Mouse (Mus musculus) myocyte (in vitro differentiated cells): Measurements from ENCODE around the gene Fubp1. TPM values are rescaled to one million over a fixed set of nuclear protein-coding genes. Genes with fewer than 3 reads are reported as not detected.
A peak's percentile ranks its signal among the peaks of the same experiment; 100 is the strongest.

Source experiments
- H3K27me3 ChIP-seq: one replicate; pipeline ENCODE4 v1.6.1; 2011; ENCODE audit not compliant: control insufficient read depth, insufficient read depth, insufficient read length
- H3K36me3 ChIP-seq: one replicate; pipeline ENCODE4 v1.6.1; 2011; ENCODE audit not compliant: control insufficient read depth, insufficient read depth
- H3K4me2 ChIP-seq: one replicate; pipeline ENCODE4 v1.6.1; 2011; ENCODE audit warnings: low read depth, control low read depth
- H3K4me3 ChIP-seq: one replicate; pipeline ENCODE4 v1.5.1; 2011; ENCODE audit warnings: mild to moderate bottlenecking, control low read depth, moderate library complexity
- H3K79me2 ChIP-seq: one replicate; pipeline ENCODE4 v1.6.1; 2011; ENCODE audit not compliant: control insufficient read depth, insufficient read depth
- H3ac ChIP-seq: one replicate; pipeline ENCODE4 v1.6.1; 2011; ENCODE audit not compliant: control insufficient read depth, insufficient read length
- CEBPB ChIP-seq: IDR thresholded peaks from 2 replicates; pipeline ENCODE4 v1.6.1; 2011; ENCODE audit warnings: mild to moderate bottlenecking, moderate library complexity; ENCODE audit not compliant: poor library complexity, insufficient read depth, severe bottlenecking
- E2F4 ChIP-seq: IDR thresholded peaks from one replicate; pipeline ENCODE4 v1.6.1; 2011; ENCODE audit warnings: mild to moderate bottlenecking, control low read depth, moderate library complexity; ENCODE audit not compliant: insufficient read depth
- MAX ChIP-seq: IDR thresholded peaks from one replicate; pipeline ENCODE4 v1.6.1; 2011; ENCODE audit warnings: low read depth, mild to moderate bottlenecking, control low read depth
- MYOD1 ChIP-seq, 3 experiments: IDR thresholded peaks; one replicate each; pipeline ENCODE4 v1.6.1; 2011; ENCODE audit warnings: control low read depth in 2 of 3, low read depth in 2 of 3, mild to moderate bottlenecking in 2 of 3, moderate library complexity in 1 of 3; ENCODE audit not compliant: insufficient read length in 2 of 3, control insufficient read depth in 1 of 3
- MYOG ChIP-seq, 3 experiments: IDR thresholded peaks; one replicate each; pipeline ENCODE4 v1.6.1; 2011; ENCODE audit warnings: control low read depth in 2 of 3, low read depth in 2 of 3, mild to moderate bottlenecking in 2 of 3; ENCODE audit not compliant: insufficient read length in 2 of 3, control insufficient read depth in 1 of 3, insufficient read depth in 1 of 3
- POLR2A ChIP-seq: IDR thresholded peaks from one replicate; pipeline ENCODE4 v1.6.1; 2011; ENCODE audit warnings: low read depth, mild to moderate bottlenecking, control low read depth, moderate library complexity; ENCODE audit not compliant: insufficient read length
- POLR2AphosphoS2 ChIP-seq: IDR thresholded peaks from one replicate; pipeline ENCODE4 v1.6.1; 2011; ENCODE audit warnings: low read depth, control low read depth; ENCODE audit not compliant: insufficient read length
- REST ChIP-seq: IDR thresholded peaks from one replicate; pipeline ENCODE4 v1.6.1; 2011; ENCODE audit warnings: mild to moderate bottlenecking, control low read depth, moderate library complexity; ENCODE audit not compliant: insufficient read depth, insufficient read length
- SRF ChIP-seq: IDR thresholded peaks from one replicate; pipeline ENCODE4 v1.6.1; 2011; ENCODE audit warnings: low read depth; ENCODE audit not compliant: control insufficient read depth, insufficient read length
- TCF12 ChIP-seq: IDR thresholded peaks from one replicate; pipeline ENCODE4 v1.6.1; 2011; ENCODE audit warnings: mild to moderate bottlenecking, control low read depth; ENCODE audit not compliant: poor library complexity, insufficient read depth, severe bottlenecking
- TCF3 ChIP-seq: IDR thresholded peaks from one replicate; pipeline ENCODE4 v1.6.1; 2011; ENCODE audit warnings: low read depth, control low read depth; ENCODE audit not compliant: insufficient read length
- USF1 ChIP-seq: IDR thresholded peaks from one replicate; pipeline ENCODE4 v1.6.1; 2011; ENCODE audit warnings: low read depth, mild to moderate bottlenecking, control low read depth, moderate library complexity
- polyA plus RNA-seq: library from polyadenylated mRNA; unstranded; fragments of >200 nt; fragmentation: generic; extraction: Trizol; gene quantifications from one replicate; pipeline ENCODE4 v1.2.1, GENCODE M21; 2012; ENCODE audit warnings: missing spikeins

Gene Fubp1
- polyA plus RNA-seq, 1 experiment: 27.9 TPM

GRCm38 (mm10) chr3:152183522-152183921 is 26.7 kb upstream of the Fubp1 start:
- H3K27me3 ChIP-seq: no peaks in the 10 kb centered on the region
- no peak for TF ChIP-seq POLR2AphosphoS2
- no peak for TF ChIP-seq MYOD1 (IDR thresholded peaks at IDR 0.05; ENCODE audit: control insufficient read depth in 1 of 3, insufficient read length in 2 of 3, low read depth in 2 of 3)
- no peak for TF ChIP-seq MAX
- TF ChIP-seq E2F4: no peak
- TF ChIP-seq MYOG (IDR thresholded peaks at IDR 0.05; ENCODE audit: control insufficient read depth in 1 of 3, insufficient read depth in 1 of 3, insufficient read length in 2 of 3, low read depth in 2 of 3): no peak
- TF ChIP-seq SRF: no peak
- no peak for TF ChIP-seq USF1
- TF ChIP-seq TCF3: no peak
- TF ChIP-seq POLR2A: no peak
- TF ChIP-seq REST: no peak
- TF ChIP-seq CEBPB: no peak
- H3K79me2 ChIP-seq: peaks cover 36% of the 10 kb centered on the region
- H3K4me2 ChIP-seq: no peak overlapping the region
- no peak overlapping the region for H3K4me3 ChIP-seq
- H3K36me3 ChIP-seq: peaks cover 38% of the 10 kb centered on the region
- no peak overlapping the region for H3ac ChIP-seq

- H3K36me3 ChIP-seq: peaks cover 38% of the 10 kb centered on the region
- TF ChIP-seq POLR2AphosphoS2: no peak
- no peak for TF ChIP-seq CEBPB
- TF ChIP-seq E2F4: no peak
- TF ChIP-seq MYOG (IDR thresholded peaks at IDR 0.05; ENCODE audit: control insufficient read depth in 1 of 3, insufficient read depth in 1 of 3, insufficient read length in 2 of 3, low read depth in 2 of 3): no peak
- no peak for TF ChIP-seq REST
- no peak for TF ChIP-seq POLR2A
- TF ChIP-seq TCF3: no peak
- no peak for TF ChIP-seq MYOD1 (IDR thresholded peaks at IDR 0.05; ENCODE audit: control insufficient read depth in 1 of 3, insufficient read length in 2 of 3, low read depth in 2 of 3)
- no peak for TF ChIP-seq TCF12
- no peak for TF ChIP-seq USF1
- TF ChIP-seq SRF: no peak
- no peak for TF ChIP-seq MAX
- peaks cover 62% of the 10 kb centered on the region for H3K79me2 ChIP-seq
- no peak overlapping the region for H3K4me3 ChIP-seq
- H3ac ChIP-seq: no peak overlapping the region
- H3K4me2 ChIP-seq: no peak overlapping the region
- H3K27me3 ChIP-seq: no peaks in the 10 kb centered on the region
Measured at GRCm38 (mm10) chr3:152186106-152186505, 24.1 kb upstream of the Fubp1 start.

DNA sequence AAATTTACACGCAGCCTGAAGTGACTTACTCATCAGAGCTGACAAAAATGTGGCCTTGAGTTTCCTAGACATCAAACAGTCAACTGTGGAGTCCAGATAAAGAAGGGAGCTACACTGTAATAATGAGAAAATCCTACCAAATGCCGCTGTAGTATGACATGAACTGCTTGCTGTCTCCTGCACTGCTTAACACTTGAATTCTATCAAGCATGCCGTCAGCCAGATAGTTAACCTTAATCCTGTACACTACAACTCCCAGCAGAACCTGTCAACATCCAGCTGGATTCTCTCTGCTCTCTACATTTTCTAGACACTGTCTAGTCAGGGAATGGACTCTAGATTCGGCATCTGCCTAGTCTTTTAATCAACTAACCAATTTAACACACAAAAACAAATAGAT is 20.9 kb upstream of the Fubp1 start:
- H3K27me3 ChIP-seq: no peaks in the 10 kb centered on the region
- H3K4me2 ChIP-seq: peak overlapping the region; percentile 89
- no peak for TF ChIP-seq POLR2AphosphoS2
- TF ChIP-seq TCF3: no peak
- no peak for TF ChIP-seq SRF
- no peak for TF ChIP-seq MAX
- TF ChIP-seq REST: no peak
- no peak for TF ChIP-seq TCF12
- TF ChIP-seq E2F4: no peak
- no peak for TF ChIP-seq USF1
- TF ChIP-seq CEBPB: no peak
- TF ChIP-seq POLR2A: no peak
- no peak for TF ChIP-seq MYOG (IDR thresholded peaks at IDR 0.05; ENCODE audit: control insufficient read depth in 1 of 3, insufficient read depth in 1 of 3, insufficient read length in 2 of 3, low read depth in 2 of 3)
- TF ChIP-seq MYOD1 (IDR thresholded peaks at IDR 0.05; ENCODE audit: control insufficient read depth in 1 of 3, insufficient read length in 2 of 3, low read depth in 2 of 3): no peak
- H3K79me2 ChIP-seq: peaks cover 79% of the 10 kb centered on the region
- H3K36me3 ChIP-seq: peaks cover 25% of the 10 kb centered on the region
- no peak overlapping the region for H3ac ChIP-seq
- H3K4me3 ChIP-seq: no peak overlapping the region

- Histone ChIP-seq H3ac (no peak overlapping the region), H3K4me2 (peak overlapping the region; percentile 89), H3K27me3 (no peaks in the 10 kb centered on the region), H3K4me3 (peak overlapping the region; percentile 62), H3K79me2 (peaks cover 75% of the 10 kb centered on the region), H3K36me3 (peaks cover 11% of the 10 kb centered on the region)
- TF ChIP-seq MAX: no peak
- no peak for TF ChIP-seq SRF
- TF ChIP-seq REST: no peak
- no peak for TF ChIP-seq MYOD1 (IDR thresholded peaks at IDR 0.05; ENCODE audit: control insufficient read depth in 1 of 3, insufficient read length in 2 of 3, low read depth in 2 of 3)
- TF ChIP-seq MYOG (IDR thresholded peaks at IDR 0.05; ENCODE audit: control insufficient read depth in 1 of 3, insufficient read depth in 1 of 3, insufficient read length in 2 of 3, low read depth in 2 of 3): no peak
- no peak for TF ChIP-seq USF1
- TF ChIP-seq TCF3: no peak
Measured at GRCm38 (mm10) chr3:152190679-152191477, 19.3 kb upstream of the Fubp1 start.

DNA sequence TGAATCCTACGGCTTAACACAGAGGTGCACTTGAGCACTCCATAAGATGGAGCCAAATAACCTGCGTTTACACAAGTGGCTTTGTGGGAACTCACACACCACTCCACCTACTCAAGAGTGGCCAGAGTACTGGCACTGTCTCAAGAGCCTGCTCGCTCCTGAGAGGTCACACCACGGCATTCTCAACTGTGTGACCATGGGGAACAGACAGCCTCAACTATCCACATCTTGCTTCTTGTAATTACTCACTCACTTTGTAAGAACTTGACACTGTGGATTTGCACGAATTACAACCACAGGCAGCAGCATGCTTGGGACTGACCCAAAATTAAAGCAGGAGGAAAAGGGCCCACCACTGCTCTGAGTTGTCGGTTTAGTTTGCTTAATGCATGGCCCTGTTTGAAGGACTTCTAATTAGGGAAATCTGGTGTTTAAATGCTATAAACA is 18.4 kb upstream of the Fubp1 start:
- peak overlapping the region; percentile 62 for H3K4me3 ChIP-seq
- TF ChIP-seq MYOD1 (IDR thresholded peaks at IDR 0.05; ENCODE audit: control insufficient read depth in 1 of 3, insufficient read length in 2 of 3, low read depth in 2 of 3) (peak in 1 of 3 experiments; percentile 31), TCF3 (no peak), MYOG (IDR thresholded peaks at IDR 0.05; ENCODE audit: control insufficient read depth in 1 of 3, insufficient read depth in 1 of 3, insufficient read length in 2 of 3, low read depth in 2 of 3) (peak in 1 of 3 experiments; percentile 17)
- H3K27me3 ChIP-seq: no peaks in the 10 kb centered on the region
- H3K36me3 ChIP-seq: peaks cover 1% of the 10 kb centered on the region
- peak overlapping the region; percentile 89 for H3K4me2 ChIP-seq
- peaks cover 66% of the 10 kb centered on the region for H3K79me2 ChIP-seq
- peak overlapping the region; percentile 10 for H3ac ChIP-seq
